In the genomic region with DNA sequence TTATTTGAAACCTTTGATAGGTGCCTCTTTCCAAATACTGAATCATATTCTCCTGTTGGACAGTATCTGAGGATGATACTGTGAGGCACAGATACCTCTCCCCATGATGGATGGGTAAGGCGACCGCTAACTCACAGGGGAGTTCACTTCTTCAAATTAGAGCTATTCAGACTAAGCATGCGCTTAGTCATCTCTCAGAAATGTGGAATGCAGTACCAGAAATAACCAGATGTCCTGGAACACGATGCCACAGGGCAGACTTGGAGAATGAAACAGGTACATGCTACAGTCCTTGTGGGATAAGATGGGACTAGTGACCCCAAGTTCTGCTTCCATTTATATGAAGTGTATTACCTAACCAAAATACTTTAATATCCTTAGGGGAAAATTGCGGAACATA, we compare ENCODE assay signal across 21 mouse cellular contexts.
DNase-seq lines count a peak whose midpoint lies in the region; ATAC-seq lines count a peak whose summit lies in the region.
"Had no signal": no experiment of that assay in that cellular context is flagged by ENCODE, and none has a peak within 500 bp of the region (broad histone marks: within the 10 kb centered on the region; RNA-seq: fewer than 3 reads in every experiment).

No protein-coding gene starts in this region.

- DNase-seq in heart, adult 11 months = peak; percentile 34
- no peak for DNase-seq in heart, adult 8-10 months (ENCODE audit: low spot score)
- DNase-seq in 3134 (ENCODE audit: extremely low read depth, insufficient read length, low spot score) = peak; percentile 1
- DNase-seq in NIH3T3 (ENCODE audit: low read depth) = peak; percentile 21
- DNase-seq in ZHBTc4 (ENCODE audit: low read depth, low spot score) = peak; percentile 4
- DNase-seq in retina, embryonic 14.5 days (ENCODE audit: low spot score) = no peak
- DNase-seq: adrenal gland, postnatal 10 days; adrenal gland, postnatal 36 days; cerebellum, adult 18-20 months; cerebellum, adult 9-10 months; cerebellum, postnatal 14 days; gastrocnemius, postnatal 10 days; gastrocnemius, postnatal 36 days; heart, postnatal 36 days; kidney, adult 18-20 months had no signal

- no peak for ATAC-seq in monocyte, adult 5-6 weeks (replicated peaks; ENCODE audit: insufficient number of reproducible peaks, low FRiP score, low TSS enrichment, poor library complexity, severe bottlenecking)
- ATAC-seq: CD4-positive, CD25-positive, alpha-beta regulatory T cell, adult 4 months; forebrain, embryonic 15.5 days; hindbrain, postnatal 0 days; inflammation-experienced regulatory T-cells, adult 6 months; intestine, embryonic 16.5 days had no signal

Comparison
In these comparisons a context has a peak if more than half of its experiments do, and no peak if none do; other contexts are left out.
1. DNase-seq: peak in heart, adult 11 months (single experiment), 3134 (single experiment), NIH3T3 (single experiment) and ZHBTc4 (single experiment); none in heart, adult 8-10 months (single experiment) and retina, embryonic 14.5 days (single experiment).